Mouse (Mus musculus) CH12.LX (cell line): ENCODE results near the gene Trit1.

Experiments
- CTCF ChIP-seq, 2 experiments: IDR thresholded peaks in 1 of 2; conservative IDR thresholded peaks in 1 of 2; 2 replicates each; pipeline ENCODE4 v1.5.1; 2011 to 2012; ENCODE audit warnings: low read depth in 2 of 2, low read length in 2 of 2, improper control_type of control experiment in 1 of 2, inconsistent platforms in 1 of 2, mild to moderate bottlenecking in 1 of 2, moderate library complexity in 1 of 2
- EP300 ChIP-seq: IDR thresholded peaks from 2 replicates; pipeline ENCODE4 v1.6.1; 2011; ENCODE audit warnings: low read length, improper control_type of control experiment
- GABPA ChIP-seq: IDR thresholded peaks from 2 replicates; pipeline ENCODE4 v1.6.1; 2012; ENCODE audit warnings: low read depth, low read length, improper control_type of control experiment, inconsistent platforms; ENCODE audit not compliant: insufficient replicate concordance
- MAX ChIP-seq: IDR thresholded peaks from 2 replicates; pipeline ENCODE4 v1.6.1; 2011; ENCODE audit warnings: low read length, improper control_type of control experiment
- USF1 ChIP-seq: IDR thresholded peaks from 2 replicates; pipeline ENCODE4 v1.6.1; 2014; ENCODE audit warnings: low read depth, mild to moderate bottlenecking, inconsistent platforms, low read length, improper control_type of control experiment

GRCm38 (mm10) chr4:123000130-123000529, 16.3 kb upstream of the Trit1 start:
- TF ChIP-seq MAX (no peak), CTCF (conservative IDR thresholded peaks at IDR 0.05 in 1 of 2, IDR thresholded peaks at IDR 0.05 in 1 of 2; ENCODE audit: low read depth in 2 of 2, low read length in 2 of 2) (no peak), GABPA (no peak), EP300 (no peak), USF1 (no peak)
